Mouse (Mus musculus) CH12.LX (cell line): ENCODE measurements at regions not wholly inside any gene's neighbourhood (a gene's known extent, or its start where the extent isn't known, plus 50 kb on each side); places are given as distances from the start of the nearest gene placed in this dataset.

Source experiments
- DNase-seq: peaks from one replicate; pipeline ENCODE4 v3.0.0-alpha.2; 2013; ENCODE audit errors: extremely low read depth
- H3K27ac ChIP-seq: 2 replicates; pipeline ENCODE4 v1.5.1; 2012; ENCODE audit warnings: low read depth, mild to moderate bottlenecking, control low read depth, moderate library complexity; ENCODE audit not compliant: insufficient read depth
- H3K27me3 ChIP-seq: replicated peaks from 2 replicates; pipeline ENCODE3; 2012; ENCODE audit warnings: inconsistent platforms
- H3K36me3 ChIP-seq, 2 experiments: replicated peaks in 1 of 2; 2 replicates each; pipeline versions ENCODE3 to v1.6.1; 2012; ENCODE audit warnings: inconsistent platforms in 1 of 2, low read length in 1 of 2, mild to moderate bottlenecking in 1 of 2, mixed read lengths in 1 of 2, moderate library complexity in 1 of 2; ENCODE audit not compliant: control insufficient read depth in 1 of 2, insufficient read depth in 1 of 2
- H3K4me1 ChIP-seq, 2 experiments: 2 replicates each; pipeline ENCODE4 v1.6.1; 2012; ENCODE audit warnings: inconsistent platforms in 1 of 2, moderate library complexity in 1 of 2; ENCODE audit not compliant: insufficient read depth in 2 of 2, control insufficient read depth in 1 of 2
- H3K4me2 ChIP-seq: 2 replicates; pipeline ENCODE4 v1.6.1; 2012; ENCODE audit warnings: low read depth, mild to moderate bottlenecking, control low read depth; ENCODE audit not compliant: poor library complexity, insufficient read depth, severe bottlenecking
- H3K4me3 ChIP-seq, 3 experiments: fragments of 150-350 bp in 1 of 3; sonication (generic) in 1 of 3; replicated peaks in 1 of 3; 2 replicates each; pipeline versions ENCODE3 to v1.5.1; 2011 to 2012; ENCODE audit warnings: low read depth in 2 of 3, low read length in 2 of 3, mild to moderate bottlenecking in 2 of 3, moderate library complexity in 2 of 3, control low read depth in 1 of 3, improper control_type of control experiment in 1 of 3, inconsistent platforms in 1 of 3, mixed read lengths in 1 of 3; ENCODE audit not compliant: poor library complexity in 1 of 3
- H3K79me2 ChIP-seq: replicated peaks from 2 replicates; pipeline ENCODE4 v1.6.1; 2012; ENCODE audit warnings: mild to moderate bottlenecking, moderate library complexity; ENCODE audit not compliant: control insufficient read depth, poor library complexity, insufficient read depth, severe bottlenecking; ENCODE audit errors: extremely low read depth
- H3K9ac ChIP-seq: 2 replicates; pipeline ENCODE4 v1.6.1; 2012; ENCODE audit warnings: low read depth, mild to moderate bottlenecking, control low read depth, moderate library complexity; ENCODE audit not compliant: insufficient read depth
- H3K9me3 ChIP-seq: replicated peaks from 2 replicates; pipeline ENCODE3; 2012; ENCODE audit warnings: low read length, inconsistent platforms, mixed read lengths
- CHD2 ChIP-seq: IDR thresholded peaks from 2 replicates; pipeline ENCODE4 v1.6.1; 2011; ENCODE audit warnings: low read length, improper control_type of control experiment
- E2F4 ChIP-seq: IDR thresholded peaks from 2 replicates; pipeline ENCODE4 v1.6.1; 2011; ENCODE audit warnings: low read depth, low read length, improper control_type of control experiment; ENCODE audit not compliant: insufficient replicate concordance
- EP300 ChIP-seq: IDR thresholded peaks from 2 replicates; pipeline ENCODE4 v1.6.1; 2011; ENCODE audit warnings: low read length, improper control_type of control experiment
- GABPA ChIP-seq: IDR thresholded peaks from 2 replicates; pipeline ENCODE4 v1.6.1; 2012; ENCODE audit warnings: low read depth, low read length, improper control_type of control experiment, inconsistent platforms; ENCODE audit not compliant: insufficient replicate concordance
- HCFC1 ChIP-seq: IDR thresholded peaks from 2 replicates; pipeline ENCODE4 v1.6.1; 2012; ENCODE audit warnings: low read depth, mild to moderate bottlenecking, inconsistent platforms, low read length, improper control_type of control experiment
- JUN ChIP-seq: IDR thresholded peaks from 2 replicates; pipeline ENCODE4 v1.6.1; 2011; ENCODE audit warnings: low read depth, mild to moderate bottlenecking, low read length, improper control_type of control experiment, moderate library complexity; ENCODE audit not compliant: insufficient read depth
- JUND ChIP-seq: conservative IDR thresholded peaks from 2 replicates; pipeline ENCODE4 v1.6.1; 2011; ENCODE audit warnings: low read depth, low read length, improper control_type of control experiment
- KAT2A ChIP-seq: IDR thresholded peaks from 2 replicates; pipeline ENCODE4 v1.6.1; 2012; ENCODE audit warnings: low read length, improper control_type of control experiment, inconsistent platforms; ENCODE audit not compliant: insufficient replicate concordance
- MAFK ChIP-seq: IDR thresholded peaks from 2 replicates; pipeline ENCODE4 v1.6.1; 2011; ENCODE audit warnings: low read length, improper control_type of control experiment; ENCODE audit not compliant: insufficient replicate concordance
- MAX ChIP-seq: IDR thresholded peaks from 2 replicates; pipeline ENCODE4 v1.6.1; 2011; ENCODE audit warnings: low read length, improper control_type of control experiment
- MAZ ChIP-seq: IDR thresholded peaks from 2 replicates; pipeline ENCODE4 v1.6.1; 2012; ENCODE audit warnings: low read depth, mild to moderate bottlenecking, inconsistent platforms, low read length, improper control_type of control experiment, moderate library complexity
- MEF2A ChIP-seq: IDR thresholded peaks from 2 replicates; pipeline ENCODE4 v1.6.1; 2014; ENCODE audit warnings: low read depth, mild to moderate bottlenecking, inconsistent platforms, low read length, improper control_type of control experiment, borderline replicate concordance
- MXI1 ChIP-seq: IDR thresholded peaks from 2 replicates; pipeline ENCODE4 v1.6.1; 2011; ENCODE audit warnings: mild to moderate bottlenecking, low read depth, low read length, improper control_type of control experiment
- MYC ChIP-seq: IDR thresholded peaks from 2 replicates; pipeline ENCODE4 v1.6.1; 2011; ENCODE audit warnings: low read depth, mild to moderate bottlenecking, improper control_type of control experiment, low read length
- POLR2AphosphoS2 ChIP-seq: IDR thresholded peaks from 2 replicates; pipeline ENCODE4 v1.6.1; 2011; ENCODE audit warnings: low read depth, low read length, improper control_type of control experiment
- RCOR1 ChIP-seq: conservative IDR thresholded peaks from 2 replicates; pipeline ENCODE4 v1.6.1; 2012; ENCODE audit warnings: low read depth, mild to moderate bottlenecking, inconsistent platforms, low read length, improper control_type of control experiment
- SIN3A ChIP-seq: IDR thresholded peaks from 2 replicates; pipeline ENCODE4 v1.6.1; 2012; ENCODE audit warnings: low read length, improper control_type of control experiment, inconsistent platforms
- SMC3 ChIP-seq: IDR thresholded peaks from 2 replicates; pipeline ENCODE4 v1.6.1; 2011; ENCODE audit warnings: low read depth, low read length, improper control_type of control experiment
- USF2 ChIP-seq: conservative IDR thresholded peaks from 2 replicates; pipeline ENCODE4 v1.6.1; 2011; ENCODE audit warnings: low read depth, low read length, improper control_type of control experiment
- ZC3H11A ChIP-seq: IDR thresholded peaks from 2 replicates; pipeline ENCODE4 v1.6.1; 2012; ENCODE audit warnings: low read depth, mild to moderate bottlenecking, inconsistent platforms, low read length, improper control_type of control experiment
- ZKSCAN1 ChIP-seq: IDR thresholded peaks from 2 replicates; pipeline ENCODE4 v1.6.1; 2012; ENCODE audit warnings: low read depth, inconsistent platforms, low read length, improper control_type of control experiment, borderline replicate concordance
- ZMIZ1 ChIP-seq: IDR thresholded peaks from 2 replicates; pipeline ENCODE4 v1.6.1; 2012; ENCODE audit warnings: low read depth, mild to moderate bottlenecking, inconsistent platforms, low read length, improper control_type of control experiment
- ZNF384 ChIP-seq: IDR thresholded peaks from 2 replicates; pipeline ENCODE4 v1.6.1; 2012; ENCODE audit warnings: low read depth, low read length, improper control_type of control experiment, inconsistent platforms
- dilution Hi-C: fragments of 300-500 bp; cut with MboI; formaldehyde crosslinking; loops from 2 replicates; pipeline ENCODE4 v1.14.3; 2020; ENCODE audit warnings: low sequenced_read_pairs; ENCODE audit not compliant: extremely low pct_unique_long_range_greater_than_20kb, extremely low pct_ligation_motif_present
- in situ Hi-C: fragments of 300-500 bp; cut with MboI; formaldehyde crosslinking; loops from 3 replicates; pipeline ENCODE4 v1.14.3; 2019; ENCODE audit warnings: low sequenced_read_pairs, low pct_ligation_motif_present, low pct_unique_long_range_greater_than_20kb, mixed read lengths

DNA sequence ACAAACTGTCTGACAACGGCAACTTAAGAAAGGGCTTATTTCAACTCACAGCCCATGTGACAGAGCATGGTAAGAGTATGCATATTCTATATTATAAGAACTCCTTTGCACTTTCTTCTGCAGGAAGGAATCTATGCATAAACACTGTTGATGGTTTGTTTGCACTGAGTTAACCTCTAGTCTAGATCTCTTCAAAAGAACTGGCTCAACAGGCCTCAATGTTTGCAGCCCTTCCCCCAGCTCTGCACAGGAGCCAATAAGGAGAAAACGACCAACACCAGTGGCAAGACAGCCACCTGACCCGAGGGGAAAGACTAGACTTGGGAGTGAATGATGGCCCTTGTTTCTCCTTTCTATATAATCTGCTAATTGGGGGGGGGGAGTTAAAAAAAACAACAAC, 231.2 kb upstream of the Tsc22d2 start:
- Histone ChIP-seq H3K79me2 (no peaks in the 10 kb centered on the region), H3K4me3 (no peak overlapping the region), H3K36me3 (no peaks in the 10 kb centered on the region), H3K9me3 (no peaks in the 10 kb centered on the region), H3K27me3 (no peaks in the 10 kb centered on the region), H3K9ac (no peak overlapping the region), H3K4me2 (no peak overlapping the region), H3K27ac (no peak overlapping the region), H3K4me1 (no peaks in the 10 kb centered on the region)
- in situ Hi-C loops (no loop called here), dilution Hi-C loops (no loop called here)
- TF ChIP-seq RCOR1 (no peak), ZKSCAN1 (no peak), KAT2A (no peak), E2F4 (no peak), MYC (no peak), MEF2A (no peak), GABPA (no peak), SIN3A (no peak), CHD2 (no peak), USF2 (no peak), MAFK (no peak), MAX (no peak), ZMIZ1 (no peak), HCFC1 (no peak), SMC3 (no peak), JUN (no peak), MAZ (no peak), POLR2AphosphoS2 (no peak), ZNF384 (no peak), EP300 (no peak)
- no peak for DNase-seq

DNA sequence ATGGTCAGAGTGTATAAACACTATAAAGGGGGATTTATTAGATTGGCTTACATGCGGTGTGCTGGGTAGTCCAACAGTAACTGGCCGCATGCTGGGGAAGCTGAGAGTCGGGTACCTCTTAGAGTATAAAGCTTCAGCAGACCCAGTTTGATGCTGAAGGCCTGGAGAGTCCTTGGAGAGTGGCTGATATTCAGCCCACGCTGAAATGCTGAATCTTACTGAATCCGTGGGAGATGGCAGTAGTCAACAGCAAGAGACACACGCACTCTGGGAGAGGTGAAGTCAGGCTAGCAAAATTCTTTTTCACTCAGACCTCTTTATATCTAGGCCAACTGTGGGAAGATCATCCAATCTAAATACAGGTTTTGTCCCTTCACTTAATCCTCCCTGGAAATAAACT, 214.1 kb upstream of the Tsc22d2 start:
- no peaks in the 10 kb centered on the region for H3K36me3 ChIP-seq
- no peaks in the 10 kb centered on the region for H3K9me3 ChIP-seq
- H3K4me1 ChIP-seq: no peaks in the 10 kb centered on the region
- no peaks in the 10 kb centered on the region for H3K79me2 ChIP-seq
- no peak for DNase-seq
- no peak overlapping the region for H3K4me3 ChIP-seq
- H3K27me3 ChIP-seq: no peaks in the 10 kb centered on the region
- in situ Hi-C loops: no loop called here
- TF ChIP-seq MAFK (no peak), MXI1 (no peak), JUND (no peak), EP300 (no peak), SMC3 (no peak), ZC3H11A (no peak)
- TF ChIP-seq, all 38 proteins: peak for 0
- H3K9ac ChIP-seq: no peak overlapping the region
- H3K4me2 ChIP-seq: no peak overlapping the region
- dilution Hi-C loops: no loop called here
- H3K27ac ChIP-seq: no peak overlapping the region
